Mouse (Mus musculus) forebrain, embryonic 15.5 days (tissue): ENCODE results near the gene Treml4. TPM values are rescaled to one million over a fixed set of nuclear protein-coding genes. Genes with fewer than 3 reads are reported as not detected.

ENCODE experiments used
- ATAC-seq: fragments of 200-750 bp; cut with Nextera tagmentation; replicated peaks from 2 replicates; pipeline ENCODE4 v1.8.0; 2017; ENCODE audit warnings: mild to moderate bottlenecking, moderate TSS enrichment, moderate library complexity
- H3K27ac ChIP-seq: fragments of 300-500 bp; sonication (generic); replicated peaks from 2 replicates; pipeline ENCODE4 v1.5.1; 2015; ENCODE audit warnings: mild to moderate bottlenecking, inconsistent platforms
- H3K27me3 ChIP-seq: fragments of 300-500 bp; sonication (generic); 2 replicates; pipeline ENCODE4 v1.6.1; 2015; ENCODE audit warnings: inconsistent platforms
- H3K36me3 ChIP-seq: fragments of 300-500 bp; sonication (generic); 2 replicates; pipeline ENCODE4 v1.6.1; 2015; ENCODE audit warnings: mild to moderate bottlenecking, inconsistent platforms
- H3K4me1 ChIP-seq: fragments of 300-500 bp; sonication (generic); 2 replicates; pipeline ENCODE4 v1.6.1; 2015; ENCODE audit warnings: inconsistent platforms
- H3K4me2 ChIP-seq: fragments of 300-500 bp; sonication (generic); replicated peaks from 2 replicates; pipeline ENCODE4 v1.6.1; 2015; ENCODE audit warnings: mild to moderate bottlenecking, inconsistent platforms
- H3K4me3 ChIP-seq: fragments of 300-500 bp; sonication (generic); 2 replicates; pipeline ENCODE4 v1.5.1; 2015; ENCODE audit warnings: mild to moderate bottlenecking, inconsistent platforms
- H3K9ac ChIP-seq: fragments of 300-500 bp; sonication (generic); replicated peaks from 2 replicates; pipeline ENCODE4 v1.6.1; 2015; ENCODE audit warnings: mild to moderate bottlenecking, inconsistent platforms
- H3K9me3 ChIP-seq: fragments of 300-500 bp; sonication (generic); 2 replicates; pipeline ENCODE4 v1.6.1; 2016; ENCODE audit warnings: inconsistent platforms
- WGBS: fragments of 180-500 bp; shearing (Covaris S2); methylation state at CpG from one replicate; pipeline ENCODE4 v1.1.7; 2015; ENCODE audit warnings: mixed read lengths; 5-methylcytosine and 5-hydroxymethylcytosine counted together
- polyA plus RNA-seq: library from polyadenylated mRNA; unstranded; fragments of >200 nt; fragmentation: Nextera tagmentation; extraction: Ambion mirVana; gene quantifications from 2 replicates; pipeline ENCODE4 v1.2.1, GENCODE M21; 2015

The Treml4 gene
- 0.10 TPM in 1 of 2 replicates, not detected in the other for polyA plus RNA-seq

GRCm38 (mm10) chr17:48263741-48264362 lies at the start of gene Treml4:
Gene Treml4, plus strand, starts transcription at chr17:48264295.
- H3K4me3 ChIP-seq, result no peak within 1 kb of the TSS
- H3K27ac ChIP-seq, result no peak within 1 kb of the TSS
- ATAC-seq, result no peak
- WGBS, result 83% methylated on average over 3 of the region's 3 CpGs
- no peaks in the 10 kb centered on the region for H3K27me3 ChIP-seq
- no peak within 1 kb of the TSS for H3K9ac ChIP-seq
- H3K36me3 ChIP-seq, result no peaks in the 10 kb centered on the region
- no peaks in the 10 kb centered on the region for H3K4me1 ChIP-seq
- H3K9me3 ChIP-seq, result no peaks in the 10 kb centered on the region; the same call in 1 of the 2 replicates
- H3K4me2 ChIP-seq, result no peak within 1 kb of the TSS

- Histone ChIP-seq H3K4me2 (no peak overlapping the region), H3K27me3 (no peaks in the 10 kb centered on the region), H3K9ac (no peak overlapping the region), H3K9me3 (no peaks in the 10 kb centered on the region), H3K4me3 (no peak overlapping the region), H3K4me1 (no peaks in the 10 kb centered on the region), H3K36me3 (no peaks in the 10 kb centered on the region), H3K27ac (no peak overlapping the region)
- WGBS, result 85% methylated on average over 1 of the region's 1 CpGs
- no peak for ATAC-seq
Measured at GRCm38 (mm10) chr17:48215429-48215828, 48.7 kb upstream of the Treml4 start.

GRCm38 (mm10) chr17:48230680-48231079 lies 33.4 kb upstream of the Treml4 start:
- Histone ChIP-seq H3K9ac (no peak overlapping the region), H3K9me3 (no peaks in the 10 kb centered on the region), H3K27me3 (no peaks in the 10 kb centered on the region), H3K4me1 (no peaks in the 10 kb centered on the region), H3K27ac (no peak overlapping the region), H3K4me3 (no peak overlapping the region), H3K36me3 (no peaks in the 10 kb centered on the region), H3K4me2 (no peak overlapping the region)
- 87% methylated on average over 7 of the region's 7 CpGs for WGBS
- ATAC-seq, result no peak

- 83% methylated on average over 6 of the region's 6 CpGs for WGBS
- Histone ChIP-seq H3K4me1 (no peaks in the 10 kb centered on the region), H3K9me3 (no peaks in the 10 kb centered on the region), H3K36me3 (no peaks in the 10 kb centered on the region), H3K27me3 (no peaks in the 10 kb centered on the region), H3K27ac (no peak within 1 kb of the TSS), H3K4me2 (no peak within 1 kb of the TSS), H3K4me3 (no peak within 1 kb of the TSS), H3K9ac (no peak within 1 kb of the TSS)
- ATAC-seq, result no peak
Measured at GRCm38 (mm10) chr17:48232518-48232917, 31.6 kb upstream of the Treml4 start, which contains the start of gene Trem1. Gene Trem1, plus strand, starts transcription at chr17:48232768.

- no peaks in the 10 kb centered on the region for H3K4me1 ChIP-seq
- H3K9ac ChIP-seq, result no peak overlapping the region
- 89% methylated on average over 4 of the region's 4 CpGs for WGBS
- H3K36me3 ChIP-seq, result no peaks in the 10 kb centered on the region
- no peaks in the 10 kb centered on the region for H3K9me3 ChIP-seq
- H3K4me3 ChIP-seq, result no peak overlapping the region
- H3K27ac ChIP-seq, result no peak overlapping the region
- no peaks in the 10 kb centered on the region for H3K27me3 ChIP-seq
- no peak for ATAC-seq
- H3K4me2 ChIP-seq, result no peak overlapping the region
Measured at GRCm38 (mm10) chr17:48233789-48234188, 30.3 kb upstream of the Treml4 start.

- H3K27ac ChIP-seq, result no peak overlapping the region
- H3K4me3 ChIP-seq, result no peak overlapping the region
- H3K36me3 ChIP-seq, result no peaks in the 10 kb centered on the region
- H3K4me2 ChIP-seq, result no peak overlapping the region
- 84% methylated on average over 5 of the region's 5 CpGs for WGBS
- no peaks in the 10 kb centered on the region for H3K27me3 ChIP-seq
- ATAC-seq, result no peak
- H3K9me3 ChIP-seq, result no peaks in the 10 kb centered on the region
- H3K9ac ChIP-seq, result no peak overlapping the region
- no peaks in the 10 kb centered on the region for H3K4me1 ChIP-seq
Measured at GRCm38 (mm10) chr17:48234550-48234949, 29.5 kb upstream of the Treml4 start.

- Histone ChIP-seq H3K27me3 (no peaks in the 10 kb centered on the region), H3K36me3 (no peaks in the 10 kb centered on the region), H3K4me2 (no peak overlapping the region), H3K9me3 (no peaks in the 10 kb centered on the region), H3K27ac (no peak overlapping the region), H3K9ac (no peak overlapping the region), H3K4me3 (no peak overlapping the region), H3K4me1 (no peaks in the 10 kb centered on the region)
- WGBS, result 67% methylated on average over 4 of the region's 4 CpGs
- no peak for ATAC-seq
Measured at GRCm38 (mm10) chr17:48235773-48236370, 28.2 kb upstream of the Treml4 start.

GRCm38 (mm10) chr17:48237621-48238020 lies 26.5 kb upstream of the Treml4 start:
- WGBS, result 91% methylated on average over 8 of the region's 8 CpGs
- H3K9ac ChIP-seq, result no peak overlapping the region
- ATAC-seq, result no peak
- H3K9me3 ChIP-seq, result no peaks in the 10 kb centered on the region
- H3K4me2 ChIP-seq, result no peak overlapping the region
- no peaks in the 10 kb centered on the region for H3K27me3 ChIP-seq
- H3K27ac ChIP-seq, result no peak overlapping the region
- H3K4me3 ChIP-seq, result no peak overlapping the region
- no peaks in the 10 kb centered on the region for H3K4me1 ChIP-seq
- no peaks in the 10 kb centered on the region for H3K36me3 ChIP-seq

- WGBS, result 83% methylated on average over 11 of the region's 11 CpGs
- Histone ChIP-seq H3K4me1 (no peaks in the 10 kb centered on the region), H3K36me3 (no peaks in the 10 kb centered on the region), H3K4me3 (no peak within 1 kb of the TSS), H3K27me3 (no peaks in the 10 kb centered on the region), H3K9me3 (no peaks in the 10 kb centered on the region; the same call in 1 of the 2 replicates), H3K27ac (no peak within 1 kb of the TSS), H3K9ac (no peak within 1 kb of the TSS), H3K4me2 (no peak within 1 kb of the TSS)
- no peak for ATAC-seq
Measured at GRCm38 (mm10) chr17:48247221-48247928, 16.7 kb upstream of the Treml4 start, which contains the start of gene Trem3. Gene Trem3, plus strand, starts transcription at chr17:48247777.

- no peak overlapping the region for H3K4me3 ChIP-seq
- no peak overlapping the region for H3K9ac ChIP-seq
- no peak overlapping the region for H3K27ac ChIP-seq
- ATAC-seq, result no peak
- H3K36me3 ChIP-seq, result no peaks in the 10 kb centered on the region
- H3K9me3 ChIP-seq, result no peaks in the 10 kb centered on the region; the same call in 1 of the 2 replicates
- H3K4me2 ChIP-seq, result no peak overlapping the region
- H3K27me3 ChIP-seq, result no peaks in the 10 kb centered on the region
- no peaks in the 10 kb centered on the region for H3K4me1 ChIP-seq
Measured at GRCm38 (mm10) chr17:48249039-48249438, 15.1 kb upstream of the Treml4 start.

GRCm38 (mm10) chr17:48249501-48249900 lies 14.6 kb upstream of the Treml4 start:
- no peak overlapping the region for H3K4me2 ChIP-seq
- no peak overlapping the region for H3K27ac ChIP-seq
- WGBS, result 88% methylated on average over 11 of the region's 11 CpGs
- no peak overlapping the region for H3K9ac ChIP-seq
- H3K4me3 ChIP-seq, result no peak overlapping the region
- no peaks in the 10 kb centered on the region for H3K27me3 ChIP-seq
- H3K9me3 ChIP-seq, result no peaks in the 10 kb centered on the region; the same call in 1 of the 2 replicates
- H3K36me3 ChIP-seq, result no peaks in the 10 kb centered on the region
- no peaks in the 10 kb centered on the region for H3K4me1 ChIP-seq
- no peak for ATAC-seq

- Histone ChIP-seq H3K4me2 (no peak overlapping the region), H3K36me3 (no peaks in the 10 kb centered on the region), H3K27me3 (no peaks in the 10 kb centered on the region), H3K4me1 (no peaks in the 10 kb centered on the region), H3K27ac (no peak overlapping the region), H3K9ac (no peak overlapping the region), H3K4me3 (no peak overlapping the region), H3K9me3 (no peaks in the 10 kb centered on the region; the same call in 1 of the 2 replicates)
- WGBS, result 95% methylated on average over 7 of the region's 7 CpGs
- no peak for ATAC-seq
Measured at GRCm38 (mm10) chr17:48250631-48251030, 13.5 kb upstream of the Treml4 start.
